Mouse (Mus musculus) brain, adult 2 months (tissue): Measurements from ENCODE around the gene BC030867.
A peak's percentile ranks its signal among the peaks of the same experiment; 100 is the strongest.
"Not testable (repeated sequence)": the region's sequence is repeated elsewhere in the genome, so short reads cannot be mapped to it uniquely, and the experiment has no call there.

Experiments used
- DNase-seq: peaks from one replicate; pipeline ENCODE4 v3.0.0; 2011; ENCODE audit warnings: low read depth, low spot score

The BC030867 gene

DNA sequence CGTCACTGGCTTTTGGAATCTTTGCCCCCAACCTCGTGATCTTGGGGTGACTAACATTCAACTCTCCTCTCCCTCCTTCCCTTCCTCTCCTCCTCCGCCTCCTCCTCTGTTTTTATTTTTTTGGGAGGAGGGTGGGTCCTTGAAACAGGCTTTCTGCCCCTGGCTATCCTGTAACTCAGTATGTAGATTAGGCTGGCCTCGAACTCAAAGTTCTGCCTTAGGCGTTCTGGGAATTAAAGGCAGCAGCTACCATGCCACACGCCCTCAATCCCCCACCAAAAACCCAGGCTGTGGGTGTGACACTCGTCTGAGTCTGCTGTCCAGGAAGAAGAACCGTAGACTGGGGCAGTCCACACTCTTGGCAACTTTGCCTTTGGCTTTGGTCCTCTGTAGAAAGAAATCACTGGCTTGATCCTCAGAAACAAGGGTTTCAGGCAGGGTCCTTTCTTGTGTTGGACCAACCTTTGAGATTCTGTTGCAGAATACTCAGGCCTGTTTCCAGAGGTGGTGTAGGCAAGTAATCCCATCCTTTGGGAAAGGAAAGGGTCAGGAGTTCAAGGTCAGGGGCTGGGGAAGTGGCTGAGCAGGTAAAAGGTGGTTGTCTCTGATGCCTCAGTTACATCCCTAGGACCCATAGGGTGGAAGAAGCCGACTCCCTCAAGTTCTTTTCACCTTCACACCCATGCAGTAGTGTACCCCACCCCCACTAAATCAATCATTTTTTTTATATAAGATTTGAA lies 839 bp downstream of the BC030867 start:
- DNase-seq: no peak

DNA sequence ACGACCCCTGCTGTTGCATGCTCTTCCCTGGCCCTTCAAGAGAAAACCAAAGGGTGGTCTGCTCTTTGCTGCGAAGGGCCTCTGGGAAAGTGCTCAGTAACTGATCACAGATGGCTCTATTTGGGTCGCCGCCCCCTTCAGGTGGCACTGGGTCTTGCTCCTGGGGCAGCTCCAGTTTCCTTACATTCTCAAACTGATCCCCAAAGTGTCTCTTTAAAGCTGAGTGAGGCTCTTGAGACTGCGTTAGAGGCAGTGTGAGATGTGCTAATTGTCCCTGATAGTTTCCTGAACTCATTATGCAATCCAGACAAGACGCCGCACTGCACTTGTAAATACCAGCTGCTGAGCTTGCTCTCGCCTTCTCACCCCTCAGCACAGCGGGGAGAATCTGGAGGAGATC lies 8.8 kb downstream of the BC030867 start:
- peak; percentile 70 for DNase-seq

DNA sequence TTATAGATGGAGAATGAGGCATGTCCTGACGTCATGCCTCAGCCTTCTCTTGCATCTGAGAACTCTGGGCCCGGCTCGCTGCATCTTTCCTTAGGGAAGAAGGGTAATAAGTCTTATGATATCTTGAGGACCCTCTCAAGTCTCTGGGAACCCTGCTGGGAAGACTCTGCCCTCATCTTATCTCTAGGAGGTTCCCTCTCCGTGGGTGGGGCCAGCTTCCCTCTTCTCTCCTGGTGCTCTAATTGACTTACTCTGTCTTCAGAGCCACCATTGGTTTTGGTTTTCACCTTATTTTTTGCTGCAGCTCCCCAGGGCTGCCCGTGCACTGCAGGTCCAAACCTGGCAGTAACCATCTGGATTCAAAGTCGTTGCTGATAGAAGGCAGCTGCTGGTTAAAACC lies 9.4 kb downstream of the BC030867 start:
- DNase-seq: no peak

DNA sequence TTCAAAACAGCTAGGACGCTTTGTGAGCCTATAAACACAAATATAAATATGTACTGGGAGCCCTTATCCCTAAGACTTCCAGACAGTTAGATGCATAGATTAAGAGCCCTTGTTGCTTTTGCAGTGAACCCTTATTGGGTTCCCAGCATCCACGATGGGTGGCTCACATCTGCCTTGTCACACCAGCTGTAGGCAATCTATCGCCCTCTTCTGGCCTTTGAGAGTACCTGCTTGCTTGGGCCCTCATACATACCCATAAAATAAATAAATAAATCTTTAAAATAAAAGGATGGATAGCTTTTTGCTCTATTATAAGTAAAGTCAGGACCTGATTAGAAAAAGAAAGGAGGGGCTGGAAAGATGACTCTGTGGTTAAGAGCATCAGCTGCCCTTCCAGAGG lies 9.8 kb downstream of the BC030867 start:
- peak; percentile 12 for DNase-seq

DNA sequence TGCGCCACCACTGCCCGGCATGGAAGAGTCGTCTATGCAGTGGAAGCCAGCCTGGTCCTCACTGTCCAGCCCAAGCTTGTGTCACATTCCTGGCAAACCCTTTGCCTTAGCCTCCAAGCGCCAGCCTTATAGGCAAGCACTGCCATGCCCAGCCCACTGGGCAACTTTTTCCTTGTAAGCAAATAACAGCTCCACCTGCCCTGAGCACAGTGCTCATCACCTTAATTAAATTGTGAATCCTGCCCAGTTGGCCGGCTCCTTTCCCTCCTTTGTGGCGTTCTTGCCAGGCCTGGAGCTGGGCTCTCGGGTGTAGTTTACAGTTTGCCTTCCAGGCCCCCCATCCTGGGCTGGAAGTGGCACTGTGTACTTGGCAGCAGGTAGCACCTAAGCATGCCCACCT lies 14.5 kb downstream of the BC030867 start:
- DNase-seq: no peak

DNA sequence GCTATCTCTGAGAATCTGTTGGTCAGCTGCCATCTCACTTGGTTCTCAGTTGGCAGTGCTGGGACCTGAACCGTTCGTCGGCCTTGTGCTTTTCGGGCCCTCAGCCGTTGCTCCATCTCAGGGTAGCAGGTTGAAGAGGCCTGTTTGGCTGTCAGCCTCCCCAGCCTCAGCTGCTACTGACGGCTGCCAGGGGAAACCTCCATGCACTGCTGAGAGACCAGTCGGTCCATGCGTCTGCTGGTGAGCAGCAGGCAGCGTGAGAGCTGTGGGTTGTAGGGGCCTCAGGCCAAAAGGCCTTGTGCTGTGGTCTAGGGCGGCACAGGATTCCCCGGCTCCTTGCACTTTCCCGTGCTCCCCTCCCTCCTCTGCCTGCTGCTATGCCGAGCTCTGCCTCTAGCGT lies 17.1 kb downstream of the BC030867 start:
- DNase-seq: peak; percentile 78

DNA sequence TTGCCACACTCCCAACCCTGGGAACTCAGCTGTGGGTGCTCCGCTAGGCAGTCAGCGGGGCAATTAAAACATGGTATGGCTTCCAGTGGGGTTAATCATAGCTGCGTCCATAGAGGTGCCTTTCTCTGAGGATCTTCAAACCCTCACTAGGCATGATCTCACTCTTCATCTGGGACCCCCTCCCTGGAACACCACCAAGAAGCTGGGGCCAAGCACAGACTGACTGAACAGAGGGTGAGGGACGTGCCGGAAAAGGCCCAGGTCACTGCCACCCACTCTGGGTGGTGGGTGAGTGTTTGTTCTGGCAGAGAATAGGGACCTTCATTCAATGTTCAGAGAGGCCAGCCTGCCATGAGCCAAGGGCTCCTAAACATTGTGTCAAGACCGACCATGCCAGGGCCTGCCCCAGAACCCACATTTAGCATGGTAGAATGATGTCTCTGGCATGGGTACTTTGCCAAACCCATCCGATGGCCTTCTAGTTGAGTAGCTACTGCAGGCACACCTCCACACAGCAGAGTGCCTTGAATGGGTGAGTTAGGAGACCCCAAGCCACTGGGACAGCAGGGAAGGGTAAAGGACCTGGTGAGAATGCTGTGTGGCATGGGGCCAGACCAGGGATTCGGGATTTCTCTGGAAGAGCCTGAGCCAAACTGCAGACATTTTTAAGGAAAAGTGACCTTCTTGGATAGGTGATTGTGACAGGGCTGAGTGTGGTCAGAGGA lies 18.1 kb downstream of the BC030867 start:
- DNase-seq: no peak

DNA sequence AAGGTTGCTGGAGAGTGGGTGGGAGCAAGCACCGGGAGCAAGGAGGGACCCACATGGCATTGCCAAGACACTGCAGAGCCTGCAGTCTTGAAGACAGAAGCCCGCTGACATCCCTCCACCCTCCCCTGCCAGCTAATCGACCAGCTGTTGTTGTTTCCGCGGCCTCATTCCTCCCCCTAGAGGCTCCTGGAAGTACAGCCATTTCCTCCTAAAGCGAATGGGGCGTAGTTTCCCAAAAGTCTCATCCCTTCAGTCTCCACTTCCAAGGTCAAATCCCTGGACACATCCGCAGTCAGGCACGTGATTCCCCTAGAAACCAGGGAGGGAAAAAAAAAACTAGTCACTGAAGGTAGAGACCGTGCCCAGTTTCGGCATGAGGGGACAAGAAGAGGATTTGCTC lies 18.8 kb downstream of the BC030867 start:
- DNase-seq: peak; percentile 92

DNA sequence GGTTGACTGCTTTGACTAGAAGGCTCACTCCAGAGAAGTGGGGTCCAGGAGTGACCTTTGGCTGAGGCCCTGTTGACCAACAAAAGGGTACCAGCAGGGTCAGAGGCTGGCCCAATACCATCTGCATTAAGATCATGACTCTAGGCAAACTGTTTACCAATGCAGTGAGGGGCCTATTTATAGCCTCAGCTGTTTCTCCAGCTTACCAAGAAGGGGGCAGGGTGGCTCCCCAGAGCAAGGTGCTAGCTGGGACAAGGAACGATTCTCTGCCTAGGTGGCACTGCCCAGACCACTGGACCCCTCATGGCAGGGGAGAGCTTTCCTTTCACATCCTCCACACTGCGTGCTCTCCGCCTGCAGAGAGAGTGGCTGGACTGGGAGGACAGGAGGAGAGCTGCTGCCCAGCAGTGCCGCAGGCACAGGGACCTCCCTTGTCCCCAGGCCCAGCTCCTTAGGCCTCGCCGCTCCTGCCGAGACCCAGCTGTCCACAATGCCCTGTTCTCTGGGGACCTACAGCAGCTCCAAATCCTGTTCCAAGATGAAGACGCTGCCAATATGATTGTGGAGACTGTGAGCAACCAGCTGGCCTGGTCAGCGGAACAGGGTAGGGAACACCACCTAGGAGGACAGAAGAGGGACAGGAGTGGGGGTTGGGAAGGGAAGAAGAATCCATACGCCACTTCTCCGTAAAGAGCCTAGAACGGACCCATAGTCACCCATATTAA lies 20.0 kb downstream of the BC030867 start, which contains the start of gene Asb16:
Gene Asb16, plus strand, starts transcription at position 224 of the 725 bp plus-strand sequence.
- no peak for DNase-seq

DNA sequence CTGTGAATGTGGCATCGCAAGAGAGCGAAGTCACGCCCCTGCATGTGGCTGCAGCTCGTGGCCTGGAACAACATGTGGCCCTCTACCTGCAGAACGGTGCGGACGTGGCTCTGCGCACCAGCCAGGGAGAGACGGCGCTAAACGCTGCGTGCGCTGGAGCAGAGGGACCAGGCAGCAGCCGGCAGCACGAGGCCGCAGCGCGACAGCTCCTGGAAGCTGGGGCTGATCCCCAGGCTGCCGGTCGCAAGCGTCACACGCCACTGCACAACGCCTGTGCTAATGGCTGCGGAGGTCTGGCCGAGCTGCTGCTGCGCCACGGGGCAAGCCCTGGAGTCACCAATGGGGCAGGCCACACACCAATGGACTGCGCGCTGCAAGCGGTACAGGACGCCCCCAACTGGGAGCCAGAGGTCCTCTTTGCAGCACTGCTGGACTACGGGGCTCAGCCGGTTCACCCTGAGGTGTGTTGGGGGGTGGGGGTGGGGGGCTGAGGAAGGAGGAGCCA lies 27.8 kb downstream of the BC030867 start:
- DNase-seq: peak; percentile 70

DNA sequence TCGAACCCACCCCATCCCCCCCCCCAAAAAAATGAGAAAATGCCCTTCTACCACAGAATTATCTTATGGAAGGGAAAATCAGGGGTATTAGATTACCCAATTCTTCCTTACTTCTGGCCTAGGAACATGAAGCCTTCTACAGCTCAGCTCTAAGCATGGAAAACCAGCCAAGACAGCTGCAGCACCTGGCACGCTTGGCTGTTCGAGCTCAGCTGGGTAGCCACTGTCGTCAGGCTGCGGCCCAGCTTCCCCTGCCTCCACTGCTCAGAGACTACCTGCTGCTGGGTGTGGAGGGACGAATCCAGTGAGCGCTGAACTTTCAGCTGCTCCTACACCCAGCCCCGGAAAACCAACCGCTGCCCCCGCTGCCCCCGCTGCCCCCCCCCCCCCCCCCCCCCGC lies 29.1 kb downstream of the BC030867 start:
- DNase-seq: no peak

DNA sequence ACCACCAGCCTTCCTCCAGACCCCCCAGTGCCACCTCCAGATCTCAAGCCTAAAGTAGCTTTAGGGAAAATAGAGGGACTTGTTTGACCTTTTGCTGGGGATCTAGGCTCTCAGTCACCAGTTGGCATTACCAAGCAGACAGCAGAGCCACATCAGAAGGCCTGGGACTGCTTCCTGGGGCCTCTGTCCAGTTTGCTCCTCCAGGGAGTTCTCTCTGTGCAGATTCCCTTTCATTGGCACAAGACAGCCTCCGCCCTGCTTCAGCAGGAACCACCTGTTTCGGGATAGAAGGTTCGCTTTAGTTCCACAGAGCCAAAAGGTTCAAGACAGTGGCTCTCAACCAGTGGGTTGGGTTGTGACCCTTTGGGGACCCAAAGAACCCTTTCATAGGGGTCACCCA lies 30.9 kb downstream of the BC030867 start:
- DNase-seq: no peak

DNA sequence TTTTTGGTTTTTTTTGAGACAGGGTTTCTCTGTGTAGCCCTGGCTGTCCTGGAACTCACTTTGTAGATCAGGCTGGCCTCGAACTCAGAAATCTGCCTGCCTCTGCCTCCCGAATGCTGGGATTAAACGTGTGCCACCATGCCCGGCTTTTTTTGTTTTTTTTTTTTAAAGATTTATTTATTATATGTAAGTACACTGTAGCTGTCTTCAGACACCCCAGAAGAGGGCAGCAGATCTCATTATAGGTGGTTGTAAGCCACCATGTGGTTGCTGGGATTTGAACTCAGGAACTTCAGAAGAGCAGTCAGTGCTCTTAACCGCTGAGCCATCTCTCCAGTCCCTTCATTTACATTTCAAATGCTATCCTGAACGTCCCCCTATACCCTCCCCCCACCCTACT lies 31.6 kb downstream of the BC030867 start:
- DNase-seq: not testable (repeated sequence)

DNA sequence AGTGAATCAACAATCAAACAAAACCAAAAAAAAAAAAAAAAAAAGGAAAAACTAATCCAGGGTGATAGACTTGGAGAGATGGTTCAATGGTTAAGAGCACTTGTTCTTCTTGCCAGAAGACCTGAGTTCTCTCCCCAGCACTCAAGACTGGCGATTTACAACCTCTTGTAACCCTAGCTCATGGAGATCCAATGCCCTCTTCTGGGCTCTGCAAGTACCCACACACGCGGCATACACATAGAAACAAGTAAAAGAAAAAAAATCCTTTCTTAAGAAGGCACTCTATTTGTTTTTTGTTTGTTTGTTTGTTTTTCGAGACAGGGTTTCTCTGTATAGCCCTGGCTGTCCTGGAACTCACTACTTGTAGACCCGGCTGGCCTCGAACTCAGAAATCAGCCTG lies 35.2 kb downstream of the BC030867 start:
- no peak for DNase-seq

DNA sequence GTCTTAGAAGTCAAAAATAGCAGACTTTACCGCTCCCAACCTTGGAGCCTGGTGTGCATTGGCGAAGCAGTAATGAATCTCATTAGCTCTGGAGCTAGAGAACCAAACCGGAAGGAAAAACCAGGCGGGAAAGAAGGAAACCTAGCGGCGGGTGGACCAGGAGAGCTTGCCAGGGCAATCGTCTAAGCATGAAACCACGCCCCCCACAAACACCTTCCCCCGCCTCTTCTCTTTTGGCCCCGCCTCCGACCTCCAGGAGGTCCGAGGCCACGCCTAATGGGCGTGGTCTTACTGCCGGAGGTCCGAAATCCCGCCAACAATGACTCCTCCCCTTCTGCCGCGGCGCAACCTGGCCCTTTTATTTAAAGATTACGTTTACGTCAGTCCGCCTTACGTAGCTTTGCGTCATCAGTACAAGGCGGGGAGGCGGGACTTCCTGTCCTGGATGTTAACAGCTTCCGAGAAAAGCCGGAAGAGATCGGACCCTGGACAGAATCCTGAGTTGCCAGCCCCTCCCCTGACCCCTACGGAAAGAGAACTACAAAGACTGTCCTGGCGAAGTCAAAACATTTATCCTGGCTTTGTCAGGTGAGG lies 35.9 kb downstream of the BC030867 start, which contains the start of gene Tmub2:
Gene Tmub2, plus strand, starts transcription at position 431 of the 594 bp plus-strand sequence.
- peak; percentile 99 for DNase-seq

DNA sequence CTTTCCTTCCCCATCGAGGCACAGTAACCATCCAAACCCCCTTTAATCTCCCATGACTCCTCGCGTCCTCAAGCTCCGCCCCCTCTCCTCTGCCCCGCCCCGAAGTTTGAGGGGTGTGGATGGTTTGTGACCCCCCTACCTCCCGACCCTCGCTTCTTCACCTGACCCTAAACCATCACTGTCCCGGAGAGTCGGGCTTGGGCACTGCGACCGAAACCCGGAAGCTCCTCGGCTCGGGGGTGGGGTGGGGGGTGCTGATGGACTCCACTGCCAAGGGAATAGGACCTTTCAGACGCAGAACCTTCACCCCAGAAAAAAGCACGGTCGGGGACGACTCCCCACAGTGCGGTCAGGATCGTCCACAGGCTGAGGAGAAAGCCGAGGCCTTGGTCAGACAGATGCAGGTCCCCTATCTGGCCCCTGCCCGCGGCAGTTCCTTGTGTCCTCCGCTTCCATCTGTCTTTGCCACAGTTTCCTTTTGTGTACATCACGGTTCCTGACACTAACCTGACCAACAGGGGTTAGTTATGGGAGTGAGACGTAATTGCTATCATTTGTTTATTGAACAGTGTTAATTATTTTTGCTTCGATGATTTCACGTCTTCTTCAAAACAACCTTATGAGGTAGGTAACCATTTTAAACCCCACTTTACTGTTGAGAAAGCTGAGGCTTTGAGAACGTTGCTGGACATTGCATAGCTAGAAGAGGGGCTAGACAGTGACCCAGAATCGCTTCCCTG lies 36.6 kb downstream of the BC030867 start:
- no peak for DNase-seq

DNA sequence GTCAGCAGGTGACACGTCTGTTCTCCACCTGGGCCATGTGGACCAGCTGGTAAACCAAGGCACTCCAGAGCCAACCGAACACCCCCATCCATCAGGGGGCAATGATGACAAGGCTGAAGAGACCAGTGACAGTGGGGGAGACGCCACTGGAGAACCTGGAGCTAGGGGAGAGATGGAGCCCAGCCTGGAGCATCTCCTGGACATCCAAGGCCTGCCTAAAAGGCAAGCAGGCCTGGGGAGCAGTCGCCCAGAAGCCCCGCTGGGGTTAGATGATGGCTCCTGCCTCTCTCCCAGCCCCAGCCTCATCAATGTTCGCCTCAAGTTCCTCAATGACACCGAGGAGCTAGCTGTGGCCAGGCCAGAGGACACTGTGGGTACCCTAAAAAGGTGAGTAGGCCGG lies 38.8 kb downstream of the BC030867 start:
- no peak for DNase-seq

DNA sequence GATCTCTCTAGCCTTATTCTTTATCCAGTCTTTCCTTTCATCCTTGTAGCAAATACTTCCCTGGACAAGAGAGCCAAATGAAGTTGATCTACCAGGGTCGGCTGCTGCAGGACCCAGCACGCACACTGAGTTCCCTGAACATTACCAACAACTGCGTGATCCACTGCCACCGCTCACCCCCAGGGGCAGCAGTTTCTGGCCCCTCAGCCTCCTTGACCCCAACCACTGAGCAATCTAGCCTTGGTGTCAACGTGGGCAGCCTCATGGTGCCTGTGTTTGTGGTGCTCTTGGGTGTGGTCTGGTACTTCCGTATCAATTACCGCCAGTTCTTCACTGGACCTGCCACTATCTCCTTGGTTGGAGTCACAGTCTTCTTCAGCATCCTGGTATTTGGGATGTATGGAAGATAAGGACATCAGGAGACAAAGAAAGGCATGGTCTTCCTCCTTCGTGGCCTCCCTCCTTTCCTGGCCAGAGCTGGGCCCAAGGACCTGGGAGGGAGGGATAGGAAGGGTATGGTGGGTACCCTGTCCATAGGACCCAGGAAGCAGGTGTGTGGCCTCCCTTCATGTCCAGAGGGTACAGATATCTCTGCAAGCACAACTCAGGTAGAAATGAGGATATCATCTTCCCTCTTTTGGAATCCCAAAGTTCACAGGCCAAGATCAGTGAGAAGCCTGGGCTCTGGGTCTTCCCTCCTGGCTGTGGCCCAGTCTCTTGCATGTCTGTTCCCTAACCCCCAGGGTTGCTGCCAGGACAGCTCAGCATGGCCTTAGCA lies 39.5 kb downstream of the BC030867 start:
- no peak for DNase-seq

DNA sequence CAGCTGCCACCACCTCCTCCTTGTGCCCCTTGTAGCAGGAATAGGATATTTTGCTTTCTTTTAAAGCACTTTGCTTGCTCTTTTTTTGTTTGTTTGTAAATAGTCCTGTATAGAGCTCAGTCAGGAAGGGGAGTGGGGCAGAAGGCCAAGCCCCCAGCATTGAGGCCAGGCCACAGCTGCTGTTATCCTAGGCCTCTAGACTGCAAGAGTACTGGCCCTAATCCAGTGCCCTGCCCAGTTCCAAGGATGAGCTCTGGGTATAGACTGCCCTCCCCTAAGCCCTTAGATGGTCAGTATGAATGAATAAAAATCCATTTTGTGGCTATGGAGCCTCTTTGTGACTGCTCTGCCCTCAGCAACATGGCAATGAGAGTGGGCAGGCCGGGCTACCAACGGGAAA lies 40.2 kb downstream of the BC030867 start:
- no peak for DNase-seq

DNA sequence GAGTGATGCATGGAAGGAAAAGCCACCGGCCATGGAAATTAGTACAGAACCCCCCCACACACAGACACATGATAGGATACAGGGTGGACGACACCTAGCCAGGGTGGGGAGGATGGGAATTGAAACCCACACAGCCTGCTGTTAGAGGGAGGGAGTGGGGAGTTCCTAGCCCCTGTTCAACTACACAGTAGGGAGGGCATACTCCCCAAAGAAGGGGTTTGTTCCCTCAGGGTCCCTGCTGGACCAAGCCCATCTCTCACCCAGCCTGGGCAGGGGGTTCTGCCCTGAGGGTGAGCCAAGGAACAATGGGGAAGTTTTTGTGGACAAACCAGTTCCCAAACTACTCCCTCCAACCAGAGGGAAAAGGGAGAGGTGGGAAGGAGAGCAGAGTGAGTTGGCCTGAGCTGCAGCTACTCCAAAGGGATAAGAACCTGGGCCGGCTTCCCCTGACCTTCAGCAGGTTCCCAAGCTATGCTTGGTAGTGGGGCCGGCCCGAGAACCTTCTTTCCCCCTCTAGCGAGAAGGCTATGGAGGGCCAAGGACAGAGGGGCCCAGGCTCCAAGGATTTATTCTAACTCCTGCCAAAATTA lies 40.9 kb downstream of the BC030867 start:
- no peak for DNase-seq
